Mouse (Mus musculus) ES-CJ7 (cell line): ENCODE data around the gene S1pr3.

Experiments
- DNase-seq: peaks from one replicate; pipeline ENCODE4 v3.0.0; 2011; ENCODE audit warnings: low read depth, low spot score

The S1pr3 gene

DNA sequence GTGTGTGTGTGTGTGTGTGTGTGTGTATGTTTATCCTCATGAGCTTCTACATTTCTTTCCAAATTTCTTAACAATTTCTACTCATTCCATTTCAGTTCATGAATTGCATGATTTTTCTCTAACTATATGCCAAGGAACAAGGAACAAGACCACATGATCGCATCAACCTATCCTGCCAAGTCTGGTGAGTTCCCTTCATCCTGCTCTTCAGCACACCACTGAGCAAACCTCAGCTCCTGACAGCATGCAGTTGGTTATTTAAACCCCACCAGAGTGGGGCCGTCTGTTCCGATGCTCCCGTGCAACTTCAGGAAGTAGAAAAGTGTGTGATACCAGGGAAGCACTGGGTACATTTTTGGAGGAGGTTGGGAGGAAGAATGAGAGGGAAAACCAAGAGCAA is 38.1 kb downstream of the S1pr3 start:
- no peak for DNase-seq

DNA sequence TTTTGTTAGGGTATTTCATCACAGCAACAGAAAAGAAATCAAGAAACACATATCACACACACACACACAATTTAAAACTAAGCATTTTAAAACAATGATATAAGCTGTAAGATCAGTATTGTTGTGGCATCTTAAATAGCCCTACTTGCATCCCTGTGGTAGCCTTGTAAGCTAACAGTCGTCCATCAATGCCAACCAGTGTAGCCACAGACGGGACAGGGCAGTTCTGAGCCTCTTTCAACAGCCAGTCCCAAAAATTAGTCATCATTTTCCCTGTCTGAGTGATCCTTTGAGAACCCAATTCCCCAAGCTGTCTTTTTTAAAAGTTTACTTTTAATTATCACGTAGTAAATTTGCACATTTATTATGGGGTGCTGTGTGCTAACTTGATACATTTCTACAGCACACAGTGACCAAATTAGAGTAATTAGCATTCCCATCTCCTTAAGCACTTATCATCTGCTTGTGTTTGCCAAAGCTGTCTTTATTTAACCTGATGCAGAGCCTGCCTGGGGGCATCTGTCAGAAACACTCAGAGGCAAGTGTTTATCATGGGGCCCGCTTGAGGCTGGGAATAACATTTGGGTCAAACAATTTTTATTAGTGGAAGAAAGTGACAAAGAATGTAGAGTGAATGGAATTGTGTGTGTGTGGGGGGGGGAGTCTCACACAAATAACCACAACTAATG is 47.9 kb downstream of the S1pr3 start:
- DNase-seq, result no peak

DNA sequence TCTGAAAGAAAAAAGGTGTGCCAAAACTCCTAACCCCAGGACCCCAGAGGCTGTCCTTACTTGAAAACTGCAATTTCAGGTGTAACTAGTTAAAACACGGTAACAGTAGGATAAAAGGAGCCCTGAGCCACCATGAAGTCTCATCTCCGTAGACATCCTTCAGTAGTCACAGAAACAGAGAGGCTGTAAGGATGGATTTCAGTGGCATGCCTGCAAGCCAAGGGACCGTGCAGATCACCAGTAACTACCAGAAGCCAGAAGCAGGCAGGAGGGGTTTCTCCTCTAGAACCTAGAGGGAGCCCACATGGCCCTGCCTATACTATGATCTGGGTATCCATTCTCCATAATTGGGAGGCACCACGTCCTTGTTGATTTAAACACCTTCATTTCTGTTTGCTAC is 55.9 kb downstream of the S1pr3 start:
- no peak for DNase-seq

DNA sequence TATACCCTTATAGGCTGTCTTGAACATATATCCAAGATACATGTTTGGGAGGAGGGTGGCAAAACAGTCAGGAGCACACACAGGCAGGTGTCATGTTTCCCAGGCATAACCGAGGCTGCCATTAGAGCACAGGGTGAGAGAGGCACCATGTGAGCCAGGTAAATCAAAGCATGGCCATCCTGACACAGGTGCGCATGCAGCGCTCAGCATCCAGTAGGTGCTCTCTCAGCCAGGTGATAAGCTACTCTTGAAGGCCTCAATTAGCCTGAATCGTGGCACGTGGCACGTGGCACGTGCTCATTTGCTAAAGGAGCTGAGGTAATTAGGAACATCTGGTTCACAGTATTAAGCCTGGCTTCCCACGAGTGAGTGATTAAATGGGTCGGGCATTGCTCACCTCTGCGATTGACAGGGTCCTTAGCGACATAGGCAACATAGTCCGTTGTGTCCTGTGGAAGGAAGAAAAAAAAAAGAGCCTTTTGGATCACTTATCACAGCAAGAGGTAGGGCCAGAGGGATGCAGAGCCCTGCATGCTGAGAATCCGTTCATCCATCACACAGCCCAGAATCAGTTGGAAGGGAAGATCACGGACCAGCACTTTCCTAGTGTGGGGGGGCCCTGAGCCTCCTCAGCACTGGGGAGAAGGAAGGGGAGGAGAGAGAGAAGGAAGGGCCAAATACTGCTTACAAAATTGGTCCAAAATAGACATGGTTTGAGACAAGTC is 57.8 kb downstream of the S1pr3 start:
- DNase-seq, result no peak

DNA sequence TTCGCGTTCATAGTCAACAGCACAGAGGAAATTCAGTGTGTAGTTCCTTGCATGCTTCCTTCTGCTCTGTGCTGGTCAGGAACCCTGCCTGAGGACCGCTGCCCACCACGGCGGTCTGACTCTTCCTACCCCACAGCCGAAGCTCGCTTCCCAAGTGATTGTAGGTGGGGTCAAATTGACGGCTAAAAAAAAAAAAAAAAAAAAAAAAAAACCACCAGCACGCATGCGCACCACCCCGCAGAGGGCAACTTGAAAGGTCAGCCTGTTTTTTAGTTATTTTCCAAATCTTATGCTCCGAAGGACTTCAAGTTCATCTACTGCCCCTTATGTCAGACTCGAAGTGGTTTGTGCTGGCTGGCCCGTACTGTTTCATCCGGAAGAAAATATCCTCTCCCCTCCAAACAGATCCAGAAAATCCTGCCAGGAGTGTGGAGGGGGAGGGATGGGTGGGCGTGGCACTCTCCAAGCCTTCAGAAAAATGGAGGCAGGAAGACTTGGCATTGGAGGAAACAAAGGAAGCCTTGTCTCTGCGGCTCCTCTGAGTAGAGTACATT is 60.3 kb downstream of the S1pr3 start:
- DNase-seq, result peak; percentile 21
